Mouse (Mus musculus): ENCODE data around the gene Clpx. TPM values are rescaled to one million over a fixed set of nuclear protein-coding genes. Genes with fewer than 3 reads are reported as not detected.
A peak's percentile ranks its signal among the peaks of the same experiment; 100 is the strongest.

Gene Clpx
- total RNA-seq, 4 experiments from 2014 or later, result 55.4 to 65.0 (median 56.9) TPM

GRCm38 (mm10) chr9:65345854-65346475 lies 51.9 kb downstream of the Clpx start, which contains the start of gene Pdcd7:
Gene Pdcd7 (plus strand): TSS chr9:65346104.
- DNase-seq (ENCODE audit: low spot score in 2 of 2), result peak; percentile 90 to 91

GRCm38 (mm10) chr9:65346476-65347111 lies 52.5 kb downstream of the Clpx start:
- peak in 1 of 2 experiments; percentile 13 for DNase-seq (ENCODE audit: low spot score in 2 of 2)

GRCm38 (mm10) chr9:65347112-65347850 lies 53.2 kb downstream of the Clpx start:
- no peak for DNase-seq (ENCODE audit: low spot score in 2 of 2)

- DNase-seq (ENCODE audit: low spot score in 2 of 2), result no peak
These were observed 59.2 kb downstream of the Clpx start for GRCm38 (mm10) chr9:65353251-65353650.

GRCm38 (mm10) chr9:65356561-65356960 lies 62.5 kb downstream of the Clpx start:
- DNase-seq (ENCODE audit: low spot score in 2 of 2), result no peak

GRCm38 (mm10) chr9:65356971-65357370 lies 62.9 kb downstream of the Clpx start:
- DNase-seq (ENCODE audit: low spot score in 2 of 2), result no peak

- DNase-seq (ENCODE audit: low spot score in 2 of 2), result no peak
These were observed 65.0 kb downstream of the Clpx start for GRCm38 (mm10) chr9:65358956-65359480.

- DNase-seq (ENCODE audit: low spot score in 2 of 2), result no peak
These were observed 66.8 kb downstream of the Clpx start, which contains the start of gene Ubap1l for GRCm38 (mm10) chr9:65360641-65361448. Gene Ubap1l (plus strand): TSS chr9:65361041.

- DNase-seq (ENCODE audit: low spot score in 2 of 2), result no peak
These were observed 69.6 kb downstream of the Clpx start for GRCm38 (mm10) chr9:65363684-65364083.

- no peak for DNase-seq (ENCODE audit: low spot score in 2 of 2)
These were observed 71.7 kb downstream of the Clpx start for GRCm38 (mm10) chr9:65365721-65366120.

GRCm38 (mm10) chr9:65371756-65372155 lies 77.7 kb downstream of the Clpx start:
- DNase-seq (ENCODE audit: low spot score in 2 of 2), result no peak

GRCm38 (mm10) chr9:65372449-65372848 lies 78.4 kb downstream of the Clpx start:
- no peak for DNase-seq (ENCODE audit: low spot score in 2 of 2)

GRCm38 (mm10) chr9:65374468-65375162 lies 80.6 kb downstream of the Clpx start:
- peak; percentile 57 to 80 for DNase-seq (ENCODE audit: low spot score in 2 of 2)

GRCm38 (mm10) chr9:65375163-65375934 lies 81.3 kb downstream of the Clpx start:
- DNase-seq (ENCODE audit: low spot score in 2 of 2), result no peak

Other genes with a start within 250 kb of the Clpx start
- 10 to 100 TPM; 28.1 to 32.6 (median 30.4) TPM for gene Igdcc4, start 192.8 kb upstream of the Clpx start, total RNA-seq (2022)
- gene Igdcc3, start 153.1 kb upstream of the Clpx start, total RNA-seq (2022), result under 1 TPM; 0.10 to 0.17 (median 0.12) TPM
- gene Parp16, start 98.9 kb upstream of the Clpx start, total RNA-seq (2022), result 1 to 10 TPM; 3.3 to 5.2 (median 4.1) TPM
- gene Cilp, start 29.1 kb upstream of the Clpx start, total RNA-seq (2022), result 10 to 100 TPM in 2 of 4 experiments, 1 to 10 TPM in 2; 3.3 to 14.7 (median 9.6) TPM
- gene Pdcd7, start 51.8 kb downstream of the Clpx start, total RNA-seq (2022), result 10 to 100 TPM; 12.1 to 19.7 (median 15.0) TPM
- gene Ubap1l, start 66.8 kb downstream of the Clpx start, total RNA-seq (2022), result under 1 TPM in 3 of 4 experiments, not detected in 1; 0.31 to 0.52 (median 0.46) TPM
- 10 to 100 TPM in 3 of 4 experiments, 1 to 10 TPM in 1; 9.8 to 12.3 (median 11.4) TPM for gene Kbtbd13, start 97.4 kb downstream of the Clpx start, total RNA-seq (2022)
- 1 to 10 TPM; 2.1 to 3.8 (median 2.2) TPM for gene Rasl12, start 104.2 kb downstream of the Clpx start, total RNA-seq (2022)
- not detected for gene Slc51b, start 128.7 kb downstream of the Clpx start, total RNA-seq (2022)
- gene Mtfmt, start 141.5 kb downstream of the Clpx start, total RNA-seq (2022), result 1 to 10 TPM; 4.2 to 6.2 (median 5.3) TPM
- 10 to 100 TPM in 1 of 4 experiments, 1 to 10 TPM in 3; 5.8 to 15.8 (median 7.6) TPM for gene Spg21, start 166.7 kb downstream of the Clpx start, total RNA-seq (2022)
- gene Ankdd1a, start 225.9 kb downstream of the Clpx start, total RNA-seq (2022), result not detected

All from gastrocnemius, adult 8-10 months (tissue).